Mouse (Mus musculus) G1E-ER4 (cell line): ENCODE results near the gene Timp3. TPM values are rescaled to one million over a fixed set of nuclear protein-coding genes. Genes with fewer than 3 reads are reported as not detected.

Experiments used
- GATA1 ChIP-seq: IDR thresholded peaks from one replicate; pipeline ENCODE4 v1.8.0; 2012; ENCODE audit warnings: low read length, inconsistent platforms
- polyA plus RNA-seq: library from polyadenylated mRNA; stranded (reverse); fragments of >175 nt; gene quantifications from 2 replicates; pipeline ENCODE4 v1.2.3, GENCODE M21; 2012

Gene Timp3
- polyA plus RNA-seq, 1 experiment: 0.76 TPM

GRCm38 (mm10) chr10:86376392-86377185 lies 76.4 kb downstream of the Timp3 start:
- no peak for TF ChIP-seq GATA1

DNA sequence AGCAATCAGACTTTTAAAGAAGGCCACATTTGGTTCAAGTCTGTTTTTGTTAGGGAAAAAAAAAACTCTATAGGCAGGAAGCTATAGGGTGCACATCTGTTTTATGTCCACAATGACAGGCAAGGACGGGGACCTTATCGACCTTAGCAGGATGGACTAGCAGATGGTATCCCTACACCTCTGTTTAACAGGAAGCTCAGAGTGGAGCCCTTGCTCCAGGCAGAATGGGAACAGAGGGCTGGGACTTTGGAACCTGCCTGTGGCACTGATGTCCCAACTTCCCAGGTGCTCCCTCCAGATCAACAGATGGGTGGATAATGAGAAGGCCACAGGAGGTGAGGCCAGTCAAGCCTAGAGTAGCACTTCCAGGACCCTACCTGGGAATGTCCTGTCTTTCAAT lies 80.5 kb downstream of the Timp3 start:
- no peak for TF ChIP-seq GATA1

- no peak for TF ChIP-seq GATA1
Observed at GRCm38 (mm10) chr10:86381150-86381921, 81.2 kb downstream of the Timp3 start.

DNA sequence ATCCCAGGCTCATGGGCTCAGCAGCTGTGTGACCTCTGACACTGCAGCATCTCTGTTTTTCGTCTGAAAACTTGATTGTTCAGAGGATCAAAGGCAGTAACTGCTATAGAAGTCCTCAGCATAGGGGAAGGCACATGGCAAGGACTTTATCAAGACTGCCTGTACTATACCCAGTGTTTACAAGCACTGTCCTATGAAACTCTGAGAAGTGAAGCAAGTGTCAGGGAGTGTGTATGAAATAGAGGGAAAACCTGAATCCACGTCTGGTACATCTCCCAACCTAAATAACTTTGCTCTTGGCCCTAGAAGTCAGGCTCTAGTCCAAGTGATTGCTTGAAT lies 81.7 kb downstream of the Timp3 start:
- TF ChIP-seq GATA1: no peak

- no peak for TF ChIP-seq GATA1
Observed at GRCm38 (mm10) chr10:86384655-86385054, 84.5 kb downstream of the Timp3 start.

DNA sequence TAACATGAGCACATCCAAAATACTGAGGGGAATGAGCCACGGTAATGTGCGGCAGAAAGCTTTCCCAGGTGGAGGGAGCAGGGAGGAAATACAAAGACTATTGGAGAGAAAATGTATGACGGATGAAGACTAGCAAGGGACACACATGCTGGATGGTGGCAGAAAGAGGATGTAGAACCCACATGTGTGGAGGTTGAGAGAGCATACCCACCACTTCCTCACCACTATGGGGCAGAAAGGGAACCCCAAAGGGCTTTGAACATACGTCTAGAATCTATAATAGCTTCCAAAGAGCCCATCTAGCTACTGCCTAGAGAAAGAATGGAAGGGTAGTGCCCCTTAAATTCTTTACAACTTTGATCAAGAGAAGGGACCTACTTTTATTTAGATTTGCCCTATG lies 85.5 kb downstream of the Timp3 start:
- no peak for TF ChIP-seq GATA1

GRCm38 (mm10) chr10:86386232-86386631 lies 86.1 kb downstream of the Timp3 start:
- no peak for TF ChIP-seq GATA1

DNA sequence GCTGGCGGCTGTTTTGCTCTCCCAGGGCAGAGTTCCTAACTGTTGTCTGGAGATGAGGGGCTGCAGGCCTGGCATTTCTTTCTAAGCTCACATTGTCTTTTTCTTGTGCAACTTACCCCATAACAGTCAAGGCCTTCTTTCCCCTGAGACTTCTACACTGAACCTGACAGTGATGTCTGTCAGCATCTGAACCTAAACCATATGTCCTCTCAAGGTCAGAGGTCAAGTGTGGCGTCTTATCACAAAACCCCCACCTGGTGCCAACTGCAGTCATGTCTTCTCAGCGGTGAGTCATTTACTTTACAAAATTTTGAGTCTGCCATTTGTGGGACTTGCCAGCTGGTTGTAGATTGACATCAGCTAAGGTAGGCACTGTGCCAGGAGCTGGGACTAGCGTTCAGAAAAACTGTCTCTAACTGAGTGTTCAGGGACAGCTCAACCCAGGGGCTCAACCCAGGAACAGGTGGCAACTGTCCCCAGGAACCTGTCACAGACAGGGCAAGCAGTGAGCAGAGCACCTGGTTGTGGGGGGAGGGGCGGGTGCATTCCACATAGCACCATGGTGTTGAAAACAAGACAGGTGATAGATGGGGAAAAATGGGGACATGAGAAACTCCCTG lies 87.8 kb downstream of the Timp3 start:
- TF ChIP-seq GATA1: no peak

DNA sequence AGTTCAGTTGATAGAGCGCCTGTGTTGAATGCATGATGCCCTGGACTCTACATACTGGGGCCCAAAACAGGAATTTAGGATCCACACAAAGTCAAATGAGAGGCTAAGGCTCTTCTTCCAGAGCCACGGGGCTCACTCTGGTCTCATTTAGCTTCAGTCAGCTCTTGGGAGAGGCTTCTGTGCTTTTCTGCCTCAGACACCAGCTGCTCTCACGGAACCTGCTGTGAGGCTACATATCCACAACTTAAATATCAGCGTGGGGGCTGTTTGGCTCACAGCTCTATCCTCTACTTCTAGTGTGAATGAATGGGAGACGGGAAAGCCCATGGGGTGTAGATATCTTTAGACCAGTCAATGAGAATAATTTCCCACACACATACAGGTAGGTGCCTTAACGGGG lies 88.6 kb downstream of the Timp3 start:
- TF ChIP-seq GATA1: no peak

DNA sequence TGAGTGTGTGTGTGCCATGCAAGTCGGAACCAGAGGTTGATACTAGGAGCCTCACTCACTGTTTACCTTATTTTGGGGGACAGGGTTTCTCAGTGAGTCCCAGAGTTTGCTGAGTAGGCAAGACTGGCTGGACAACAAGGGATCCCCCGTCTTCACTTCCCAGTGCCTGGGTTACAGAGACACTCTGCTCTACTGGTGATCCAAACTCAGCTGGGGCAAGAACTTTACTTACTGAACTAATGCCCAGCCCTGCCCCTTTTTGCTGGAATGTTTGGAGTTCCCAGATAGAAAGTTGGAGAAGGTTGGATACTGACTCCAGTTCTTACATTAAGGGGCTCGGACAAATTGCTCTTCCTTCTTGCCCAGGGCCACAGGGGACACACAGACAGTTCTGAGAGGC lies 89.2 kb downstream of the Timp3 start:
- TF ChIP-seq GATA1: no peak

GRCm38 (mm10) chr10:86389913-86390312 lies 89.7 kb downstream of the Timp3 start:
- TF ChIP-seq GATA1: no peak

DNA sequence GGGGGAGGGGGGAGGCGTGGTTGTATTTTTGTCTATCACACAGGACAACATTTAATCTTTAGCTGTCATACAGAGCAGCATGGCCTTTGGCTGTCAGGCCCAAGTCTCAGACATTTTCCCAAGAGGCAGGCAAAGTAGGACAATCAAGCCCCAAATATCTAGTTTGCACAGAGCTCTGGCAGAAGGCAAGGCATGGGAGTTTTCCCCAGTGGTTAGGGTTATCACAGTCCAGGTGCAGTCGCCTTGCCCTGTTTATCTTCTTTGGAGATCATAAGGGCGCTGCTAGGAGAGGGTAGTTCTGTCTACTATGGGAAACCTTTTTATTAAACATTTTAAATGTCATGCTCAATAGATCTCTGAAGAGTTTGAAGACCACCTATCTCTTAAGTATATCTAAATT lies 92.2 kb downstream of the Timp3 start:
- no peak for TF ChIP-seq GATA1

DNA sequence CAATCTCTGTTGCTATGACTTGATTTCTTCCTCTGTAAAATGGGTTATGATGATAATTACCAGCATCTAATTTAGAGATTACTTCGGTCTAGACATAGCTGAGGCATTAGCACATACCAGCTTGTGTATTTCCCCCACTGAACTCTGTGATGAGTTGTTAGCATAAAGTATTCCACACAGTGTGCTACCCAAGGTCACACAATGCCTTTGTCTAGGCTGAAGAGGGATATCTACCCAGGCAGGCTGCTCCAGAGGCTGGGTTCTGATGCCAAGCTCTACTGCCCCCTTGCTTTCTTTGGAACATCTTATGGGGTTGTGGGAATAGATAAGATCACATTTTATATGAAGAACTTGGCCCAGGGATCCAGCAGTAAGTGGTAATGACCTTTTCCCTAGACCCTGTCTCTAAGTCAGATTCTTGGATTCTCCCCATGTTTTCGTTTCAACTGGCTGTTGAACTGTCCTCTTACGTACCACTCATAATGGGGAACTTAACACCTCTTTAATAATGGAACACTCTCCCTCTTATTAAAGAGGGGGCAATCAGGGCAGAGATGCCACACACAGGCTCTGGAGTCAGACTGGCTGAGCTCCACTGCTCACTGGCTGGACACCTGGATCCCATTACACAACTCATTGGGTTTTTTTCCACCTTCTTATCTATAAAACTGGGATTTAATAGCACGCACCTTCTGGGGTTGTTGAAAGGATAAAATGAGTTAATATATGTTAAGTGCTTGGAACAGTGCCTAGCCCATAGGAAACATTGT lies 97.6 kb downstream of the Timp3 start:
- TF ChIP-seq GATA1: no peak

GRCm38 (mm10) chr10:86398347-86398720 lies 98.2 kb downstream of the Timp3 start:
- no peak for TF ChIP-seq GATA1

Other genes starting within 250 kb of the Timp3 start
- gene Syn3, start 198.5 kb downstream of the Timp3 start, polyA plus RNA-seq: not detected in 2 replicates